Mouse (Mus musculus) ES-Bruce4 (cell line): Measurements from ENCODE around the gene Bsg.

ENCODE experiments used
- CTCF ChIP-seq: IDR thresholded peaks from one replicate; pipeline ENCODE4 v1.8.1; 2011; ENCODE audit warnings: low read depth, low read length
- EP300 ChIP-seq: IDR thresholded peaks from 2 replicates; pipeline ENCODE4 v1.6.1; 2011; ENCODE audit warnings: low read depth, low read length; ENCODE audit not compliant: insufficient read depth
- POLR2A ChIP-seq: IDR thresholded peaks from one replicate; pipeline ENCODE4 v1.8.1; 2011; ENCODE audit warnings: low read length; ENCODE audit not compliant: insufficient read depth

GRCm38 (mm10) chr10:79680606-79681495, 23.4 kb upstream of the Bsg start:
- TF ChIP-seq CTCF (no peak), POLR2A (no peak), EP300 (no peak)
